Mouse (Mus musculus) frontal cortex, postnatal 36 days (tissue): ENCODE measurements around the gene Nfatc2.

Experiments
- DNase-seq, 2 experiments: peaks; one replicate each; pipeline ENCODE4 v3.0.0; 2022; ENCODE audit warnings: low spot score in 2 of 2

Gene Nfatc2

DNA sequence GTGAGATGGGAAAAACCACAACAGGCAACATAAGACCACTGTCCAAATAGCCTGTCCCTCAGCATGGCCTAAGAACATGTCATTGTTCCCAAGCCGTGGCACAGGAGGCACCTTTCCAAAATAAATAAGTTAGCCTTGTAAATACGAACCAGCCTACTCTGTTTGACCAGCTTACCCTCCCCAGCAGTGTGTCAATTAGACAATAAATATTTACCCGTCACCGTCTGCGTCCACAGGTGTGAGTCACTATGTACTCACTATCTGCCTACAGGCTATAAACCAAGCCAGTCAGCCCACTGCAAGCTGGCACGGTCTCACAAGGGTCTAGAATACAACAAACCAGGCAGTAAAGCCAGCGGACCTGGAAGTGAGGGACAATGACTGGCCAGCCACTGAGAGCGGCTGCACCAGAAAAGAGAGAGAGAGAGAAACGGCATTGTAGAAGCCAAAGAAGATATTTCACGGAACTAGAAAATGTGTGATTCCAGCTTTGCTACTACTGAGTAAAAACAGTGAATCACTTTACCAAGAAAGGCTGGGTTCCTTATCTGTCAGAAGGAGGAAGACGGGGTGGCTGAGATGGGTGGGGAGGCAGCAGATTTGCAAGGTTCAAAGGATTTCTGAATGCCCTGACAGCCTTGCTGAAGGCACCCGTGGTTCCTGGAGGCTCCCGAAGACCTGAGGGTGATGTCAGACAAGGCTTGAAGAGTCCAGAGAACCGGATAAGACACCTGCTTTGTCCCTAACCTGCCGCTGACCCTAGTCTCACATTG, 69.2 kb downstream of the Nfatc2 start:
- DNase-seq, result no peak

DNA sequence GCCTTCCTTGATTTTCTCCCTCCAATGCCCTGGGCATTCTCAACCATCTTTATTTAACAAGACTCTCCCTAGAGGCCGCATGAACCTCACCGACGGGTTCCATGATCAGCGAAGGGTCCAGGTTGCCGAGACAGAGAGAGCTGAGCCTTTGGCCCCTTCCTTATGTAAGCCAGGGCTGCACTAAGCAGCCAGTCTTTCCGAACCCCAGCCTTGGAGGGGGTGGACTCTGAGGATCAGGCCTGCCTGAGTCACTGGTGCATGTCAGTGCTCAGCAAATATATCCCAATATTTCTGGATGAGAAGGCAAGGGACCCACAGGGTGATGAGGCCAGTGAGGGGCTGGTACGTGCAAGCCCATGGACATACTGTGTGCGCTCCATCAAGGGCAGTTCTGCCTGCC, 72.9 kb downstream of the Nfatc2 start:
- no peak for DNase-seq

DNA sequence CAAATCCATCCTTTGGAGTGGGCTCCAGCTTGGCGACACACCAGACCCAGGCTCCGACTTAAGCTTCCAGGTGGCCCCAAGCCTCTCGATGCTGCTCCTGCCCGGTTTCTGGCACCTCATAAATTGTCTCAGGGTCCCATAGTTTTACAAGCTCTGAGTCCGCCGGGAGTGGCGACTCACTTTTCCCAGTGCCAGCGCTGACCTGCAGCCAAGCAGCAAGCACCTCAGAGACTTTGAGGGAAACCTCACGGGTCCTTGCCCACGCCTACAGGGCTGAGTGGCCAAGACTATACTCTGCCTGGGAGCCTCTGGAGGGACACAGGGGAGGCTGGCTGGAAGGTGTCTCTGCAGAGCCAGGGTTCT, 74.0 kb downstream of the Nfatc2 start:
- DNase-seq, result no peak

DNA sequence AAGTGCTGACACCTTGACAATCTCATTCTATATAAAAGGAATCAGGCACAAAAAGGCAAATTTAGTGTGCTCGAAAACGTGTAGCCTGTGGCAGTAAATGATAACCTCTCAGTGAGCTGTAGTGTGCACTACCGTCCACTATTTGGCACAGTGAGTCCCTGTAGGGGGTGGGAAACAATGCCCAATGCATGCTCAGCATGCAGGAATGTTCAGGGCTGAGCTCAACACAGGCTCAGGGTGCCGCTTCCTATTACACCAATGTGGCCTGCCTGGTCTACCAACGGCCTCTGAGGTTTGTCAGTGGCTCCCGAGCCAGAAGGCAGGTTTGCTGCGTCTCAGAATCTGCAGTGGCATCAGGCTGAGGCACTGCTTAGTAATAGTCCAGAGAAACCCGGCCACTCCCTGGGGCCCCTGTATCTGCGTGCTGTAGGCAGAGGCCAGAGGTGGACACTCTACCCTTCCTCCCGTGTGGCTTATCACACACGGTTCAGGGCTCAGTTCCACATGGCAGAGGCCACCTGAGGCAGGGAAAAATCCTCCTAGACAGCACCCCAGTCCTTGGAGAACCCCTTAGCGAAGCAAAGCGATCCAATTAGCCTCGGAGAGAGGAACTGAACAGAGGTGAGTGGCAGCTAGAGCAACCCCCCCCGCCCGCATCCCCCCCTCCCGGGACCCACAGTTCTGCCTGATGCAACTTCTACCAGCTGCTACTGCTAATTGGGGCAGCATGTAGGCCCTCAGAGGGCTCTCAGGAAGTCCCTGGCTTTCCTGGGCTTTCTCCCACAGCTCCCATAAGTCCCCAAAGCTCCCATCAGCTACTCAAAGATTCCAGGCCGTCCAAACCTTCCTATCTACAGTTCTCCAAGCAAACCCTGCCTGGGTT, 74.7 kb downstream of the Nfatc2 start:
- no peak for DNase-seq

DNA sequence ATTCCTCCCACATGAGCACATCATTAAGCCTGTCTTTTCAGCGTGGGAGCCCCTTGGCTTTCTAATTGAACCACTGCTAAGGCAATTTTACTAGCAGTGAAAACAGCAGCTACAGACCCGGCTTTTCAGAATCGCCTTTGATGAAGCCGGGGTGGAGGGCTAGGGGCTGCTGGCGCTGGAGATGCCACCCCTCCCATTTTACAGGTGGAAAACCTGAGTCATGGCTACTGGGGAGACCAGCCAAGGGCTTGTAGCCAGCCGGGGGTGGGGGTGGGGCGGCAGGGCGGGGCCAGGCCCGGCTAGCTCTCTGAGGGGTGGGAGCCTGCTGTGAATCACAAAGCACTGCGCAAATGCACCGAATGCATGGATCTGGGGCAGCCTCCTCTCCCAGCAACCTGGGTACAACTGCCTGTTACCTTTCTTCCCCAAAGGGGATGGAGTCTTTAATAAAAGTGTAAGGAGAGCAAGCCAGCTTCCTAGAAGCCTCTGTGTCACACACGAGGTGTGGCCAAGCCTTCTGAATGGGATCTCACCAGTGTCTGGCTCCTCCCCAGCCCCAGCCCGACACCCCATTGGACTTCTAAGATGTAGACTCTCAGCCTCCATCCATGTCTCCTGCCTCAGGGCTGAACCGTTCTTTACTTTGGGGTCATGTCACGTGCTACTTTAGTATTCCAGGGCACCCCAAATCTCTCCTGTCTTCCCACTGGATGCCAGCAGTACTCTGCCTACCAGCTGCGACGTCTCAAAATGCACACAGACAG, 75.9 kb downstream of the Nfatc2 start:
- DNase-seq, result no peak

DNA sequence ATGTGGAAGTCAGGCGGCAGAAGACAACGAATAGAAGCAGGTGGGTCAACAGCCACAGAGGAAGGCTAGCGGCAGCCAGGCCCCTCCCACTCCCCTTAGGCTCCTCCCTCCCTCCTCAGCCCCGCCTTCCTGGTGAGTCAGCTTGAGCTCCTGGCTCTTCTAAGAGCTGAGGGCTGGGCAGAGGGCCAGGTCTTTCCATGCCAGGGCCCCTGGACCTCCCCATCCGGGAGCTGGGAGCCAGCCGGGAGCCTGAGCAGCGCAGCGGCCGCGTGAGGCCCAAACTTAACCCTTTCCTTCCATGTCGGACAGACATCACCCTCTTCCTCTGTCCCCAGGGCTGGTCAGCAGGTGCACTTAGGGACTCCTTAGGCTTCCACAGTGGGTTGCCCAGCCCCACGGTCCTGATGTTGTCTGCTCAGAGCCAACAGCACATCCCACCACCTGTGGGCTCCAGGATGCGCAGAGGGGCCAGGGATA, 76.5 kb downstream of the Nfatc2 start:
- DNase-seq, result peak; percentile 75 to 80

DNA sequence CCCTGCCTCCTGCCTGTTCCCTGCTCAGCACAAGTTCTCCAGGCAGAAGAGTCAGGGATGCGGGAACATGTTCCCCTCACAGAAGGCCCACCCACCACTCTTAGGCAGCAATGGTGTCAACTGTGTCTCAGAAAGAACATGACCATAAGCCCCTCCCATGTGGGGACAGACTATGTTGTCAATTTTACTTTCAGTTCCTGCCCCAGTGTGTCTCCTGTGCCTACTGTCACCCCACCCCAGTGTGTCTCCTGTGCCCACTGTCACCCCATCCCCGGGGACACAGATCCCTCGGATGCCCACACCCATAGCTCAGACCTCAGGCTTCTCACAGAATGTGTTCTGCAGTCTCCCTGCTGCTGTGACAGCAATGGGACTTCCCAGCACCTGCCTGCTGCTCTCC, 79.2 kb downstream of the Nfatc2 start:
- DNase-seq, result no peak

DNA sequence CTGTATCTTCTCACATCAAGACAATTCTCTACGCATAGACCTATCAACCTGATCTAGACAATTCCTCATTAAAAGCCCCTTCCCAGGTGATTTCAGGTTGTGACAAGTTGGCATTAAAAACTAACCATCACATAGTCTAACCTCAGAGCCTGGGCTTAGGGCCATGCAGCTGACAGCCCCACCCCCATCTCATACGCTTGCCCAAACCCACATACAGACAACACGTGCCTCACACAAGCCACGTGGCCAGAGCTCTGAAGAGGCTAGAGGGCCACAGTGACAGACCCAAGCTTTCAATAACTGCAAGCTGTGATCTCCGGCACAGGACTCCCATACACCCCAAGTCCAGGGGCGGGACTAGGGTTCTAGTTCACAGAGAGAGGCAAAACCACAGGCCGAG, 80.7 kb downstream of the Nfatc2 start:
- no peak for DNase-seq

DNA sequence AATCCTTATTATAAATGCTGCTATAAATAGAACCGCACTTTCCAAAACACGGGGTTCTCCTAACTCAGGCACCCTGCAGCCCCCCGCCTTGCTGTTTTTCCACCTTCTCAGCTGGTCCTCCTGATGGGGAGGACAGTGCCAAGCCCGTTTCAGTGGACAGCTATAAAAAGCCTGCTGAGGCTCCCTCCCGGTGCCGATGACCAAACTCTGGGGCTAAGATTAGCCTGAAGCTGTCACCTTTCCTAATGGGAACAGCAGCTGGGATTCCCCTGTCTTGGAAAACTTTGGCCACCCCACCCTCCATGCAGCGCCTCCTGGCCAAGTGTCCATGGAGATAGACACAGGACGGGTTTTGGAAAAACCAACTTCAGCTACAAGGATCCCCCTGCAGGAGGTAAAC, 81.9 kb downstream of the Nfatc2 start:
- no peak for DNase-seq

DNA sequence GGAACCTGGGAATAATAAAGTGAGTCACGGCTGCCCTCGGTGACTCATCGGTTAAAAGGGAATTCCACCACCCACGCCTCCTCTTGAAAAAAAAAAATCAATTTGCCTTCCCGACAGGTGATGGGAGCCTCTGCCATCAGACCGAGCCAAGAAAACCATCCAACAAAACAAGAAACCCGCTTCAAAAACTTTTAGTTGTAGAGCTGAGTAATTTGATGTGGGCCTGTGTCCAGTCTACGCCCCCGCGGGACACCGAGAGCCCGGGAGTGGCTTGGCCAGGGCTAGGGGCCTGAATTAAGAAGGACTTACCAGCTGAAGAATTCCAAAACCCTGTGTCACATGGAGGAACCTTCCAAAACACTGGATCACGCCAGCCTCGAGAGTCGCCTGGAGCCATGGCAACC, 83.2 kb downstream of the Nfatc2 start:
- DNase-seq, result no peak

DNA sequence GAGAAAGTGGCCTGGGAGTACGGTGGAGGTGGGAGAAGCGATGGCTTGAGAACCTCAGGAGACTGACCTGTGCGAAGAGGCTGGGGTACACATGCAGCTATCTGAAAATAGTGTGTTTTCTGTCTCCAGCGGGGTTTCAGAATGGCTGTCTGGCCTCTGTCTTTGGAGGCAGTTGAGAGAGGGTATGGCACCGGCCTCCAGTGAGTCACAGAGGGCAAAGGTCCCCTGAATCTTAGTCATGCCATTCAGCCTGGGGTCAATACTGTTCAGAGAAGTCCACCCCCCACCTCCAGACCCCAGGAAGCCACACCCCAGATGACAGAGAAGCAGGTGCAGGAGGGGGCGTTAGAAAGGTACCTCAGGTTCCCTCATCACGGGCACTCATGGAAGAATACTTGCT, 83.7 kb downstream of the Nfatc2 start:
- no peak for DNase-seq

DNA sequence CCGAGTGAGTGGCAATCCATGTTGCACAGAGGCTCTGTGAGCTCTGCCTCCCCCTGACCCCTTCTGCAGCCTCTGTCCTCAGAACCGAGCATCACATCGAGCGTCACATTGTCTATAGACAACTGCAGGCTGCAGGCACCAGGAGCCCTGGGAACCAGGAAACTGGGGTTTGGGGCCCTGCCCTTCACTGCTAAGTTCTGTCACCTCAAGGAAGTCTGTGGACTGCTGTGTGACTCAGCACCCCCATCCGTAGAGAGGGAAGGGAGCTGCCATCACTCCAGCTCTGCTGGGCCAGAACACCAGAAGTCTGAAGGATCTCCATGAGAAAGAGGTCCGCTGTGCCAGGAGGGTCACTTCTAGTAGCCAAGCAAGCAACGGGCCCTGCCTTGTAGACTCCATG, 84.7 kb downstream of the Nfatc2 start:
- no peak for DNase-seq

DNA sequence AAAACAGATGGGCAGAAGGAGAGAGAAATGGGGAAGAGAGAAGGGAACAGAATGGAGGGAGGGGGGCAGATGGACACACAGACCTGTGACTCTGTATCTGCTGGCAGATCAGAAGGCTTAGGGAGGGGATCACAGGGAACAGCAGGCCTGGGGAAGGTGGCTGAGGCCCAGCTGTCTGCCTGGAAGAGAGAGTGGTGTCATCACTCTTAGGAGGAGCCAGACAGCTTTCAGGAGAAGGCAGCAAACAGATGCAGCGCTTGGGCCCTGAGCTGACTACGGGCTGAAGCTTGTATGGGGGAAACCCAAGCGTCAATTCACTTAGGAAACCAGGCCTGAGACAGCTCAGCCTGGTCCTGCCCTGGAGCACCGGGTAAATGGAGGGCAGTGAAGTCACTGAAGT, 86.0 kb downstream of the Nfatc2 start:
- DNase-seq, result no peak

DNA sequence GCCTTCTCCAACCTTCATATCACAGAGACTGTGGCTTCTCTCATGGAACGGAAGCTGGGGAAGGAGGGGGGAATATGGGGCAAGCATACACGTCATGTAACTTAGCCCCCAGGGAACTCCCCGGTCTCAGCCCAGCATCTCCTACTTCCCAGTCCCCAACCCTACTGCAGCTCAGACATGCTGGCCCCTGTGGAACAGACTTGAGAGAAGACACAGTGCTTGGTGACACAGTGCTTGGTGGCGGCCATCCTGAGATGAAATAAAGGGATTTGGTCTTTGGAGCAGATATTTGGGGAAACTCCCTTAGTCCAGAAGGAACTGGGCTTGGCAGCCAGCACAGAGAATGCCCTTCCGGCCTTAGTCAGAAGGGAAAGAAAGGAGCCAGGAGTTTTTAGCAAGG, 87.3 kb downstream of the Nfatc2 start:
- no peak for DNase-seq

DNA sequence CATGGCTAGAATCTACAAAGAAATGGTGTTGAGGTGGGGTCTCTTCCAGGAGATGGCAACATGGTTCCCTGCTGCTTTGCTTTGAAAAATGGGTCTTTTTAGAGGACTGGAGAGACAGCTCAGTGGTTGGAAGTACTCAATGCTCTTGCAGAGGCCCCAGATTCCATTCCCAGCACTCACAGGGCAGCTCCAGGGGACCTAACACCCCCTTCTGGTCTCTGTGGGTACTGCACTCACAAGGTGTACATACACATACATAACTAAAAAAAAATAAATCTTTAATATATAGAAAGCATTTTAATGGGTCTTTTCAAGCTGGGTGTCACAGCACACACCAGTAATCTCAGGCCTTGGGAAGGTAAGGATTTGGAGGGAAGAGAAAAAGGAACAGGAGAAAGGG, 89.9 kb downstream of the Nfatc2 start:
- no peak for DNase-seq

DNA sequence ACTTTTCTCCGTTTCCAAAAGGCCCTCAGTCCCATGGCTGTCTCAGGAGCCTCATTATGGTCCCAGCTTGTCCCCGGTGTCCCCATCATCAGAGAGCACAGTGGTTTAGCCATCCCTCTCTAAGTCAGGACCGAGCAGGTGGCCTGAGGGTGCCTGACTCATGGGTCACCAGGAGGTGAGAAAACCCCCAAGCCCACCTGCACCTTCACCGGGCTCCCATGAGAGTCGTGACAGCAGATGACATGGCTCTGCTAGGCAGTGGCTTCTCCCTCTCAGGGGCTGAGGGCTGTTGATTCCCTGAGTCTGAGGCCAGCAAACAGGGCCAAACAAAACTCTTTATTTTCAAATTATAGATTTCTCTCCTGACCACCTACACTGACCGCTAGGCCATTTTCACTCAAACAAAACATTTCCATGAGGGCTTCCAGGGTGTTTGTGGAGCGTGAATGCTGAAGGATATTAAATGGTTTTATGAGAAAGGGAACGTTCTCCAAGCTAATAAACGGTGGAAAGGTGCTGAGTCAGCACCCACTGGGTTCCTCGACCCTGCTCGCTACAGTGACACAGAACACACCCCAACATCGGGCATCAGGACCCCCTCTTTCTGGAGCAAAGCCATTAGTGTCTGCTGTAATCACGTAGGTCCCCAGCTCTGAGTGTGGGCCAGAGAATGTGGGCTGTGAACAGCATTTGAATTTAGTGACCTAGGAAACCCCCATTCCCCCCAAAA, 92.8 kb downstream of the Nfatc2 start:
- no peak for DNase-seq

DNA sequence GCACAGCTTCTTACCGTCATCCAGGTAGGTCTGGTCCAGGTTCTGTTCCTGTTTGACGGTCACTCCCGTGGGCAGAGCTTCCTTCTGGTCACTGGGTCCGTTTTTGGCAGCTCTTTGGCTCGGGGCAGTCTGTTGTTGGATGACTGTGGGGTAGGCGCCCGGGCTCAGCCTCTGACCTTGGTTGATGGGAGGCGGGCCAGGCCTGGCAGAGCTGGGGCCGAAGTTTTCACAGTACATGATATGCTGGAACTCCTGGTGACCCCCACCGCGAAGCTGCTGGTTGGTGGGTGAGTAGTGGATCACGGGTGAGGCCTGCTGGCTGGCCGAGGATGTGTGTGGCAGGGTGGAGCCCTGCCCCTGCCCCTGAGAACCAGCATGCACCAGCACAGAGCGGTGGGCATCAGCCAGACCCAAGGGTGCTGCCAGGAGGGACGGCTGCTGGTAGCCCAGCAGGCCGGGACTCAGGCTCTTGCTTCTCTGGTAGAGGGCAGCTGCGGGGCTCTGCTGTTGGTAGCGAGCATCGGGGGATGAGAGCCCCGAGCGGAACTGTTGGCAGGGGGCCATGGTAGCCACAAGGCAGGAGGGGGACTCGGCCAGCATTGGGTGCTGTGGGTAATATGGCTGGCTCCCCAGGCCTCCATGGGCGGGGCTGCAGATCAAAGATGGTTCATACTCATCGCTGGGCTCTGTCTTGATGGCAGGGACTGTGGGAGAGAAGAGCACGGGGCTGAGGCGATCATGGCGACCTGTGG, 96.8 kb downstream of the Nfatc2 start:
- DNase-seq, result no peak

DNA sequence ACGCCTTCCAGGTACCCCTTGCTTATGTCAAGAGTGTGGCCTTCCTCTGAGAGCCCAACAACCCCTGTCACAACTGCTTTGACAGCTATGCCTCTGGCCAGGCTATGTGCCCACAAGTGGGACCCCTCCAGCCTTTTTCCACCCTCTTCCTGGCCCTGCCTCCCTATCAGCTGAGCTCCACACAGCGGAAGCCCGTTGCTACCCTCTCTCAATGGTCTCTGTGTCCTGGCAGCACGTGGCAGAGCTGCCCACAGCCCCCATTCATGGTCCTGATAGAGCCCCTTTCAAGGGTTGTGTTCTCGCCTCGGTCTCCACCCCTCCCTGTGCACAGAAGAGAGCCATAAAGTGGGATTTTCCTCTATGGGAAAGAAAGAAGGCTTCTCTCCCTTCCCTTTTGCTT, 97.7 kb downstream of the Nfatc2 start:
- no peak for DNase-seq

DNA sequence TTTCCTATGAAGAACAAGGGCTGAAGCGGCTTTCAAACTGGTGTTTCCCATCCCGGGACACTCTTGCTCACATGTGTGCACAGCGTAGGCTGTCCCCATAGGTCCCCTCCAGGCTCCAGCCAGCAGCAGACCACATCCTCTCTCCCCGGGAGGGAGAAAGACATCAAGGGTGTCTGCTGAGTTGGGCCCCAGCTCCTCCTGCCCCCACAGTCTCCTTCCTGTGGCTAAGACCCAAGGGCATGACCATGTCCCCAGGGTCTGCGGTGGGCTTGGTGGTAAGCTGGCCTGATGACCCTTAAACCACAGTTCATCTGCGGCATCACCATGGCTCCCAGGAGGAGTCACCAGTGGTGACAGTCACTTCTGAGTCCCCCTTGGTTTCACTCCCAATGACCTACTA, 100.7 kb downstream of the Nfatc2 start:
- no peak for DNase-seq

DNA sequence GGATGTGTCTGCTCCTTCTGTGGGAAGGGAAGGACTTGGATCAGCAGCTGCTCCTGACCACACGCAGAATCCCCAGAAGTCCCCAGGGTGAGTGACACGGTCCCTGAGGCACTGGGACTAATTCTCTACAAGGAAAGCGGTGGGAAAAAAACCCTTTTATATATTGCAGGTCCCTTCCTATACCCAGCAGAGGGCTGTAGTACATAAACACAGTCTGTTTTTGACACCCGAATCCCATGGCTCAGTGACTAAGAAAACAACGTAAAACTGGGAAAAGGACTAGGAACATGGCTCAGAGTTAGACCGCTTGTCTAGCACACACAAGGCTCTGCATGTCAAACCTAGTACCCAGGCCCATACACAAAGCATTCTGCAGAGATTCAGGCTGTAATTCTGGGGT, 101.2 kb downstream of the Nfatc2 start:
- DNase-seq, result no peak

DNA sequence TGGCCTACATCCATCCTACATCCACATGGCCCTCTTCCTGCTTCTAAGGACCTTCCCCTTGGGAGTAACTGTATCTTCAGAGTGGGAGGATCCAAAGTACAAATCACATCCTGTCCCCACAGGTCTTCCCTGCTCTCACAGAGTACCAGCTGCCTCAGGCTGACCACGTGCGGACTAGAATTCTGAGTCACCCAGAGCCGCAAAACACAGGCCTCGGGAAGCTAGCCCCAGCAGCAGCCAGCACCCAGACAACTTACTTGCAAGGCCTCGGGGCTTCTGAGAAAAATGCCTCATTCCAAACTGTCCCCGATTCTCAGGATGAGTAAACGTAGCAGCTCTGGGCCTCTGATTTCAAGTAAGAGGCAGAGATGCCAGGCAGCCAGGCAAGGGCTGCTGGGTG, 109.7 kb downstream of the Nfatc2 start:
- peak in 1 of 2 experiments; percentile 14 for DNase-seq
